Mouse (Mus musculus) left cerebral cortex, postnatal 4 days (tissue): ENCODE measurements around the gene Cdc42ep2. TPM values are rescaled to one million over a fixed set of nuclear protein-coding genes. Genes with fewer than 3 reads are reported as not detected.

Source experiments
- DNase-seq: peaks from one replicate; pipeline ENCODE4 v3.0.0-alpha.2; 2022
- intact Hi-C: fragments of 180-260 bp; cut with DNase I; formaldehyde crosslinking; loops from one replicate; pipeline ENCODE4 v1.15.1; 2025
- total RNA-seq, 2 experiments: library from RNA; stranded (reverse); gene quantifications; 2 replicates each; pipeline ENCODE4 v1.2.3; 2021

Cdc42ep2 gene
- total RNA-seq, 2 experiments from 2014 or later = 11.2 to 14.2 TPM

GRCm38 (mm10) chr19:5944145-5944544 lies 19.5 kb upstream of the Cdc42ep2 start:
- intact Hi-C loops = no loop called here
- no peak for DNase-seq

DNA sequence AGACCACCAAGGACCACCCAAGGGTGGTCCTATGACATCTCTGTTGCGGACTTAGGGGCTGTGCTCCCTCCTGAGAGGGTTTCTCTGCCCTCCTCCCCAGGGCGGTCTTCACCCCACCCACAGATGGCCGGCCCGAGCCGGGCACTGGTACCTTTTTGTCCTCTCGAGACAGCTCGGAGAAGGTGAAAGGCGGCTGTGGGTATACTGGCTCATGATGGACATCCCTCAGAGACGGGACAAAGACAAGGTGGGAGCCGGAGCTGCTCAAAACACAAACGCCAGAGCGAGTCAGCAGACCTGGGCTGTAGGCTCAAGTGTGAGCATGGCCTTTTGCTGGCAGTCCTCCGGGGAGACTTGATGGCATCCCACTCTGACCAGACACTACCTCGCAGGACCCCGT lies 18.8 kb upstream of the Cdc42ep2 start:
- DNase-seq = no peak
- intact Hi-C loops = no loop called here

GRCm38 (mm10) chr19:5942581-5942980 lies 18.0 kb upstream of the Cdc42ep2 start:
- intact Hi-C loops = no loop called here
- no peak for DNase-seq

DNA sequence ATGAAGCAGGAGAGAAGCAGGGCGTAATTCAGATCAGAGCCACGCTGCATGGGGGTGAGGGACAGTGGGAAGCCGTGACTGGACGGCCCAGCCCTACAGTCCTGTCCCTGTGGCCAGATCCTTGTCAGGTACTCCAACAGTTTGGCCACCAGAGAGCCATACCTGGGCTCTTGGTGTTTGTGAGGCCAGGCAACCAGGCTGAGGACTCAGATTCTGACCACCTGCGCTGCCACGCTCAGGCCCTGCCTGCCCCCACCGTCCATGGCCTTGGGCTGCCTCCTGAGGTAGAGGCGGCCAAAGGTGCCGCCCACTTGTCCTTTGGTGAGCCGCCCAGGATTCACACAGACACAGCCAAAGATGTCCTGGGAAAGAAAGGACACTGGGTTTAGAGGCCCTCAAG lies 16.0 kb upstream of the Cdc42ep2 start:
- DNase-seq = no peak
- intact Hi-C loops = no loop called here

- DNase-seq = peak; percentile 90
- intact Hi-C loops = no loop called here
Measured at GRCm38 (mm10) chr19:5940173-5940572, 15.6 kb upstream of the Cdc42ep2 start.

- intact Hi-C loops = no loop called here
Measured at GRCm38 (mm10) chr19:5939715-5940114, 15.1 kb upstream of the Cdc42ep2 start.

GRCm38 (mm10) chr19:5938516-5938915 lies 13.9 kb upstream of the Cdc42ep2 start:
- DNase-seq = no peak
- intact Hi-C loops = no loop called here

More at GRCm38 (mm10) chr19:5939715-5940114, 15.1 kb upstream of the Cdc42ep2 start:
- no peak for DNase-seq

DNA sequence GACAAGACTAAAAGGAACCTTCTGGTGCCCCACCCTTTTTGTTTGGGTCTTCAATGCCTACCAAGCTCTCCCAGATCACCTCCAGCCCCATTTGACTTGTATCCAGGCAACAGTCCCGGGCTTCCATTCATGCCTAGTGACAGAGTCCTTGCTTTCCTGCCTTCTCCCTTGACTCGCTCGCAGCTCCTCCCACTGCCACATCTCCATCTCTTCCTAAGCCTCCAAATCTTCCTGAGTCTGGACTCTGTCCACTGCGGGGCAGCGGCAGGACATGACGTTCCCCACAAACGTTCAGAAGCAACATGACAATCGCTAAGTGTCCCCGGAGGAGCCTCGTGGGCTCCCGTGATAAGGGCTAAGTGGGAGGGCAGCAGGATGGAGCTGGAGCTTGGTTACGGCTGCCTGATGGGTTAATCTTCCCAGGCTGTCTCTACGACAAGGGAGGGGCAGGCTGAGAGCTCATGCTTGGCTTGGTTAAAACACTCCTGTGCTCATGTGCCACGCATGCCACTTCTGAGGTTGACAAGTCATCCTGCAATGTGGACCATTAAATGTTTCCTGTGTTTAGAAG lies 13.3 kb upstream of the Cdc42ep2 start:
- intact Hi-C loops = no loop called here
- no peak for DNase-seq

GRCm38 (mm10) chr19:5937095-5937835 lies 12.6 kb upstream of the Cdc42ep2 start:
- no peak for DNase-seq
- intact Hi-C loops = no loop called here

GRCm38 (mm10) chr19:5935691-5936090 lies 11.1 kb upstream of the Cdc42ep2 start:
- intact Hi-C loops = no loop called here
- DNase-seq = no peak

- no peak for DNase-seq
- intact Hi-C loops = no loop called here
Measured at GRCm38 (mm10) chr19:5935266-5935665, 10.7 kb upstream of the Cdc42ep2 start.

DNA sequence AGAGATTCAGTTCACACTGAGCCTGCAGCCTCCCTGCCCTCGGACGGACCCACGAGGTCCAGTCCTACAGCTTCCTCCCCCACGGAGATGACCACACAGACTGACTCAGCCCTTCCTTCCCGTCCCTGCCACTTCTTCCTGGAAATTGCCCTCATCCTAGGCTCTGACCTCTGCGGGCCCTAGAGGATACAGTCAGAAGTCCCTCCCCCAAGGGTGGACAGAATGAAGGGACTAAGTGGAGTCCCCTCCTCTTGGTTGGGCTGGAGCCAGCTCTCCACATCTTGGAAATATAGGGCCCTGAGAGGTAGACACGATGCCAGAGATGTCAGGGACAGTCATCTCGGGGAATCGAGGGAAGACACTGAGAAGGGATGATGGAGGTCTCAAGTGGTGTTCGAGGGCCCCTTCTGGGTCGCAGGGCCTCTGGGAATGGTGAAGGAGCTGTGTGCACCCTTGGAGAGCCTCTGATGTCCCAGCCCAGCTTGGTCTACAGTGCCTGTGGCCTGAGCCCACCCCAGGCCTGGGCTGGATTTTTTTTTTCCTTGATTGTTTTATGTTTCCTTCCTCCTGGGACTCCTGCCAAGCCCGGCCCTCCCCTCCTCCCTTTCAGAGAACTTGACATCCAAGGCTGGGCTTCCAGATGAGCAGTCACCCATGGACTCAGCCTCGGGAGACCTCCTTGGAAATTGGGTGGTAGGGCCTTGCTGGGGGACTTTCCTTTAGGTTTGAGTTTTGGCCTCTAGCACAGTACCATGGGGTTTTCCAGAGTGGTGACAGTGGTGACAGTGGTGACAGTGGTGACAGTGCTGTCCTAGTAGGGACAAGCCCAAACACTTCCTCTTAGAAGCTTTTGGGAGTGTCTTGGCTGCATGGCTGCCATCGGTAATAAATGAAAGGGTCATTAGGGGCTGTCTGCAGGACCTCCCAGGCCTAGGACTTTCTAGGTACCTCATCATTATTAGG lies 5.3 kb upstream of the Cdc42ep2 start:
- peak; percentile 40 for DNase-seq
- intact Hi-C loops = no loop called here

- DNase-seq = no peak
- intact Hi-C loops = no loop called here
Measured at GRCm38 (mm10) chr19:5928546-5928945, 3.9 kb upstream of the Cdc42ep2 start.

DNA sequence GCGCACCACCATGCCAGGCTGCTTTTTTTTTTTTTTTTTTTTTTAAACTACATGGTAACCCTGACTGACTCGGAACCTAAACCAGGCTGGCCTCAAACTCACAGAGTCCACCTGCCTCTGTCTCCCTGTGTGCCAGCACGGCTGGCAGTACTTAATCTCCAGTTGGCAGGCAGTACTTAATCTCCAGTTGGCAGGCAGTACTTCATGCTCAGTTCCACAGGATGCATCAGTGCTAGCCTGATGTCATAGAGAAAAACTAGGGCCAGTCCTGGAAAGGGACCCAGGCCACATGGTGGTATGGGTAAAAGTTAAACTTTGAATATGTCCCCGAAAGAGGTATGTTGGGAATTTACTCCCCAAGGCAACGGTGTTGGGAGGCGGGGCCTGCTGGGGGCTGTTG lies 3.5 kb upstream of the Cdc42ep2 start:
- intact Hi-C loops = no loop called here
- no peak for DNase-seq

DNA sequence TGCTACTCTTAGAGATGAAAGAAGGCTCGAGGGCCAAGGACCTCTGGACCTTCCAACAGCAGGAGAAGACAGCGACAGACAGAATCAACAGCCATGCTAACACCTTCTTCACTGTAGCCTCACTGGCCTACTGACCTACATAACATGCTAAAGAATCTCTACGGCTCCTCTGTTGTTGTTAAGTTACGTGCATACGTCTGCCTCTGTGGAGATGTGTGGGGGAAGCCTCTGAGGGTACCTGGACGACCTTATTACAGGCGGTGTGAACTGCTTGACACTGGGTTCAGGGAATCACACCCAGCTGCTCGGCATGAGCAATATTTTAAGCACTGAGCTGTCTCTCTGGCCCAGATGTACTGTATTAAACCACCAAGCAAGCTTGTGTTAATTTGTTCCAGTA lies 2.9 kb upstream of the Cdc42ep2 start:
- DNase-seq = no peak
- intact Hi-C loops = no loop called here

DNA sequence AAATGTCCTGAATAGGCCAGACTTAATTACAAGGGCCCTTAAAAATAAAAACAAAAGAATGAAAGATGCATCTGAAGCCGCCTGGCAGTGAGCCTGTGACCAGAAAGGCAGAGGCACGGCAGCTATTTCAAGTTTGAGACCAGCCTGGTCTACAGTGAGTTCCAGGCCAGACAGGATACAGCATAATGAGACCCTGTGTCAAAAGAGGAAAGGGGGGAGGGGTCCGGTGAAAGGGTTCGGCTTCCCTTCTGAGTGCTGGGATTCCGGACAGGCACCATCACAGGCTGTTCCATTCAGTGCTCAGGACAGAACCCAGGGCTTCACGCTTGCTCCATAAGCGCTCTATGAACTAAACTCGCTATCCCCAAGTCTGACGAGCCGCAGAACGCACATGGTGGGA lies 2.4 kb upstream of the Cdc42ep2 start:
- intact Hi-C loops = no loop called here

DNA sequence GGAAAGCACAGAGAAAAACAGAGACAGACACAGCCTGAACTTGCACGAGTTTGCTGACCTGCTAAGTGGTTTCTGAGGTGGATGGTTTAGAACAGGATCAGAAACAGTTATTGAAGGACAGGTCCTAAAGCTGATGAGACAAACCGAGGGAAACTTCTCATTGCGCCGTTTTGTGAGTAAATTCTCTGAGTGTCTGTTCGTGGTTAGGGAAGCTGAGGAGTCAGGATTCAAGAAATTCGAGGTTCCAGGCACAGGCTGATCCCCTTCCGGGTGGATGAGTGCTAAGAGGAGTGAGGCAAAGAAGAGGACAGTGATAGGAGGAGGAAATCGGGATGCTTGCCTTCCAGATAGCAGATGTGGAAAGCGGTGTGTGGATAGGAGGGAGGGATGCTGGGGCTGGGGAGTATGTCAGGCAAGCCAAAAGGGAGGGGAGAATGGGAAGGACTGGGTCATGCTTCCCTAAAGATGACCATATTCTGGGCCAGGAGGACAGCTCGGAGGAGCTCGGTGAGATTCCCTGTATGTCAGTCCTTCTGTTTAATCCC lies 767 bp upstream of the Cdc42ep2 start:
- no peak for DNase-seq
- intact Hi-C loops = no loop called here

More for the DNA sequence above, 2.4 kb upstream of the Cdc42ep2 start:
- no peak for DNase-seq

GRCm38 (mm10) chr19:5923990-5924712 lies 465 bp downstream of the Cdc42ep2 start:
- intact Hi-C loops = loop anchor here (5.0 kb wide), 1 partner anchor 33 kb away; no protein-coding TSS in a partner anchor
- peak; percentile 98 for DNase-seq

DNA sequence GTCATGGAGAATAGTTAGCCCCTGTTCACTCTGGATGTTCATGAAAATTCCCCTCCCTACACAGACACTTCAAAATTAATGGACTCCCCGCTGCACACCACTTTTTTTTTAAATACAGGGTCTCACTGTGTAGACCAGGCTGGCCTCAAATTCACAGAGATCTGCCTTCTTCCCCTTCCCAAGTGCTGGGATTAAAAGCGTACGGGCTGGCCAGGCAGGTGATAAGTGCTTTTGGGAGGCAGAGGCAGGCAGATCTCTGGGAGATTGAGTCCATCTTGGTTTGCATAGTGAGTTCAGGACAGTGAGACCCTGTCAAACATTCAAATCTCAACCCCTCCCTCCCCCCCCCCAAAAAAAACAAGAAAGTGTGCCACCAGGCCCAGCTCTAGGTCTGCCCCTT lies 1.7 kb downstream of the Cdc42ep2 start:
- DNase-seq = no peak
- intact Hi-C loops = loop anchor here (5.0 kb wide), 1 partner anchor 34 kb away; no protein-coding TSS in a partner anchor
